Mouse (Mus musculus): ENCODE measurements around the gene Tmem186. TPM values are rescaled to one million over a fixed set of nuclear protein-coding genes. Genes with fewer than 3 reads are reported as not detected.

The Tmem186 gene
- polyA plus RNA-seq, 1 experiment from 2014 or later = 11.1 TPM

- Histone ChIP-seq H3K9ac (ENCODE audit: low read length) (no peak overlapping the region), H3K27ac (replicated peaks) (peak overlapping the region; percentile 67), H3K4me2 (replicated peaks; ENCODE audit: low read depth) (no peak overlapping the region), H3K4me3 (ENCODE audit: low read depth, low read length) (no peak overlapping the region), H3K27me3 (ENCODE audit: control insufficient read depth, insufficient read depth, low read length) (no peaks in the 10 kb centered on the region), H3K4me1 (replicated peaks; ENCODE audit: control insufficient read depth, insufficient read depth) (peaks cover 20% of the 10 kb centered on the region), H3K36me3 (ENCODE audit: control insufficient read depth, insufficient read depth, low read length) (no peaks in the 10 kb centered on the region; the same call in 1 of the 2 replicates), H3K9me3 (ENCODE audit: control insufficient read depth, low read length) (no peaks in the 10 kb centered on the region)
- ATAC-seq (ENCODE audit: low FRiP score, low TSS enrichment) (no peak; the same call in 1 of the 2 replicates), DNase-seq (ENCODE audit: low spot score) (no peak)
- TF ChIP-seq CTCF (IDR thresholded peaks at IDR 0.05; ENCODE audit: low read depth) (no peak), EP300 (optimal IDR thresholded peaks at IDR 0.05) (no peak)
- WGBS = 26% methylated on average over 2 of the region's 2 CpGs
Observed at GRCm38 (mm10) chr16:8666452-8666851, 28.9 kb upstream of the Tmem186 start.

DNA sequence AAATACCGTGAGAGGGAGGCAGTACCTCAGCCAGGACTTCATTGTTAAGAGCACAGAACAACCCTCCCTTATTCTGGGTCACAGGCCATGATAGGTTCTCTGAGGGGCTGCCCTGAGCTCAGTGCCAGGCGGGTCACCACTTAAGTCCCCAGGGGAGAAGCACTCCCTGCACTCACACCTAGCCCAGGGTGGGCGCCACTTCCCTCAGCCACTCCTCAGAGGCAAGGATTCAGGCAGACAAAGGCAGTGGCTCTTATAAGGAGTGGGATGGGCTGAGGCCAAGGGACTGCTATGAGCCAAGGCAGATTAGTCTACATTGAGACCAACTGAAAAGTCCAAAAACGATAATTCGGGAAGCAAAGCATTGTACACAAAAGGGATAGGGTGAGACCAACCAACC lies 27.9 kb upstream of the Tmem186 start:
- H3K36me3 ChIP-seq (ENCODE audit: control insufficient read depth, insufficient read depth, low read length) = no peaks in the 10 kb centered on the region; the same call in 1 of the 2 replicates
- no peaks in the 10 kb centered on the region for H3K27me3 ChIP-seq (ENCODE audit: control insufficient read depth, insufficient read depth, low read length)

DNA sequence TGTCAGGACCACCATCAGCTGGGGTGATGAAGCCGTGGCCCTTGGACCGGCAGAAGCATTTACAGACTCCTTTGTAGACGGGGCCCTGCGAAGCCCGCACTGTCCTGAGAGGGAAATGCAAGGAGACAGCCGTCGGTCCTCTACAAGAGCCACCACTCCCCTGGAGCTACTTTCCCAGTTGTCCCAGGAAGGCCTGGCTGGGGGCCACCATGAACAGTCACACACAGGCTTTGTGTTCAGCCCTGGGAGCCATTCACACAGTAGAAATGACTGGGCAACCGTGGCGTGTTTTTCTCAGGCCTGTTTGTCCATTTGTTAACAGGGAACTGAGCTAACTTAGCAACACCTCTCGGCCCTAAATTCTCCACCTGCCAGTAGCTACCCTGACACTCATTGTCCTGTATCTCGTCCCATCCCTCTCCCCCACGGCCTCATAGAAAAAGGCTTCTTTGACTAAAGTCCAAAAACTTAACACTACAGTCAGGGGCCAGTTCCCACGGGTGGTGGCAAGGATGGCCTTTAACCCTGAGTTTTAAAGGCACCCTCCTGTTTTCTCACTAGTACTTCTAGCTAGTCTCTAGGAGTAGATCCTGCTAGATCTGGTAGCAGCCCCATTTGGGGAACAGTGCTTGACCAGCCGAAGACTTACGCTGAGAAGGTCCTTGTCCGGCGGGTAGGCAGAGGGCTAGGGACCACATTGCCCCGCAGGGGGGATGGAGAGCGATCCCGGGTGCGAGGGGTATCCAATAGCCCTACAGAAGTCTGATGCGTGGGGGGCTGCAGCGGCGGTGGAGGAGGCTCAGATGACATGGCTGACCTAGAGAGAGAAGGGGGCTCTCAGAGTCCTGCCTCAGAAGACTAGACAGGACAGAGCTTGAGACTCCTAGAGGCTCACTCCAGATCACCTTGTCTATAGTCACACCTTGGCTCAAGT lies 26.4 kb upstream of the Tmem186 start:
- TF ChIP-seq CTCF (IDR thresholded peaks at IDR 0.05; ENCODE audit: low read depth) (no peak), EP300 (optimal IDR thresholded peaks at IDR 0.05) (no peak)
- peaks cover 5% of the 10 kb centered on the region for H3K36me3 ChIP-seq (ENCODE audit: control insufficient read depth, insufficient read depth, low read length)
- no peak overlapping the region for H3K4me2 ChIP-seq (replicated peaks; ENCODE audit: low read depth)
- H3K9ac ChIP-seq (ENCODE audit: low read length) = no peak overlapping the region
- H3K9me3 ChIP-seq (ENCODE audit: control insufficient read depth, low read length) = no peaks in the 10 kb centered on the region
- WGBS = 86% methylated on average over 24 of the region's 24 CpGs
- H3K27ac ChIP-seq (replicated peaks) = no peak overlapping the region
- no peak for ATAC-seq (ENCODE audit: low FRiP score, low TSS enrichment)
- no peak for DNase-seq (ENCODE audit: low spot score)
- H3K27me3 ChIP-seq (ENCODE audit: control insufficient read depth, insufficient read depth, low read length) = no peaks in the 10 kb centered on the region
- H3K4me3 ChIP-seq (ENCODE audit: low read depth, low read length) = no peak overlapping the region
- peaks cover 8% of the 10 kb centered on the region for H3K4me1 ChIP-seq (replicated peaks; ENCODE audit: control insufficient read depth, insufficient read depth)

More for the DNA sequence above, 27.9 kb upstream of the Tmem186 start:
- no peak overlapping the region for H3K4me2 ChIP-seq (replicated peaks; ENCODE audit: low read depth)
- H3K4me3 ChIP-seq (ENCODE audit: low read depth, low read length) = no peak overlapping the region
- H3K9me3 ChIP-seq (ENCODE audit: control insufficient read depth, low read length) = no peaks in the 10 kb centered on the region
- H3K4me1 ChIP-seq (replicated peaks; ENCODE audit: control insufficient read depth, insufficient read depth) = peaks cover 13% of the 10 kb centered on the region
- TF ChIP-seq CTCF (IDR thresholded peaks at IDR 0.05; ENCODE audit: low read depth) = no peak
- TF ChIP-seq EP300 (optimal IDR thresholded peaks at IDR 0.05) = no peak
- 0 out of 2 replicates have a peak overlapping the region, but pooled peaks have one; percentile 2 for H3K9ac ChIP-seq (ENCODE audit: low read length)
- WGBS = 77% methylated on average over 5 of the region's 5 CpGs
- ATAC-seq (ENCODE audit: low FRiP score, low TSS enrichment) (no peak), DNase-seq (ENCODE audit: low spot score) (no peak)
- 0 out of 2 replicates have a peak overlapping the region, but pooled peaks have one; percentile 67 for H3K27ac ChIP-seq (replicated peaks)

DNA sequence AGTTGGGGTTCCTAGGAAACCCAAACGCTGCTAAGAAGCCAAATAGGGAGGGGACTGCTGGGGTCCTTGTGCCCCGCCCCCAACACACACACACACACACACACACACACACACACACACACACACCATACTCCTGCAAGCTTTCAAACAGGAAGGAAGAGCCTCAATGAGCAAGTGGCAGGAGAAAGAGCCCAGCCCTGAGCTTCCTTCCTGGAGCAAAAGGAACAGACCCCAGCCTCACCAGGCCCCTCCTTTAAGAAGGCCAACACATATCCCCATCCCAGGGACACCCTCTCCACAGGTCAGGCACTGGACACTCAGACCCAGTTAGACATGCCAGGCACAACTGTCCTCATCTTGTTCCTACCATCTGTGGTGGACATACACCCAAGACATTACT lies 25.5 kb upstream of the Tmem186 start:
- H3K4me2 ChIP-seq (replicated peaks; ENCODE audit: low read depth) = no peak overlapping the region
- ATAC-seq (ENCODE audit: low FRiP score, low TSS enrichment) (no peak), DNase-seq (ENCODE audit: low spot score) (no peak)
- no peak overlapping the region for H3K4me3 ChIP-seq (ENCODE audit: low read depth, low read length)
- no peaks in the 10 kb centered on the region for H3K9me3 ChIP-seq (ENCODE audit: control insufficient read depth, low read length)
- H3K27me3 ChIP-seq (ENCODE audit: control insufficient read depth, insufficient read depth, low read length) = no peaks in the 10 kb centered on the region
- peaks cover 8% of the 10 kb centered on the region for H3K4me1 ChIP-seq (replicated peaks; ENCODE audit: control insufficient read depth, insufficient read depth)
- H3K9ac ChIP-seq (ENCODE audit: low read length) = no peak overlapping the region
- TF ChIP-seq EP300 (optimal IDR thresholded peaks at IDR 0.05) (no peak), CTCF (IDR thresholded peaks at IDR 0.05; ENCODE audit: low read depth) (no peak)
- 67% methylated on average over 2 of the region's 2 CpGs for WGBS
- H3K27ac ChIP-seq (replicated peaks) = no peak overlapping the region
- peaks cover 5% of the 10 kb centered on the region for H3K36me3 ChIP-seq (ENCODE audit: control insufficient read depth, insufficient read depth, low read length)

DNA sequence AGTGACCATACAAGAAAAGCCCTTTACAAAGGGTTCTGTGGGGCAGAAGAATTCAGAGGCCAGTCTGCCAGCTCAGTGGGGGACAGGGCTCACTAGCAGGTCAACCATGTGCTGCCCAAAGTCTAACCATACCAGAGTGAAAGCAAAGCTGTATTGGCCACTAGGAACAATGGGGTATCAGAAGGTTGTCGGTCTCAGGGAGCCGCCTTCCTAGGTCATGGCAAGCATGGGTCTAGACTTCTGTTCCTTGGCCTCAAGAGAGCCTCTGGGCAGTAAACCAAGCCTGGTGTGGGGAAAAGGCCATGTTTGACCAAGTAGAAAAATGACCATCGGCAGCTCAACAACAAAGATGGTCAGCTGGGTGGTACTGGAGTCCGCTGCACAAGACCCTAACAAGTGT lies 21.3 kb upstream of the Tmem186 start:
- H3K9ac ChIP-seq (ENCODE audit: low read length) = no peak overlapping the region
- no peak overlapping the region for H3K27ac ChIP-seq (replicated peaks)
- H3K36me3 ChIP-seq (ENCODE audit: control insufficient read depth, insufficient read depth, low read length) = peaks cover 17% of the 10 kb centered on the region
- TF ChIP-seq EP300 (optimal IDR thresholded peaks at IDR 0.05) = no peak
- TF ChIP-seq CTCF (IDR thresholded peaks at IDR 0.05; ENCODE audit: low read depth) = no peak
- no peak overlapping the region for H3K4me2 ChIP-seq (replicated peaks; ENCODE audit: low read depth)
- H3K4me1 ChIP-seq (replicated peaks; ENCODE audit: control insufficient read depth, insufficient read depth) = no peaks in the 10 kb centered on the region
- DNase-seq (ENCODE audit: low spot score) = no peak
- ATAC-seq (ENCODE audit: low FRiP score, low TSS enrichment) = no peak
- H3K27me3 ChIP-seq (ENCODE audit: control insufficient read depth, insufficient read depth, low read length) = no peaks in the 10 kb centered on the region
- H3K4me3 ChIP-seq (ENCODE audit: low read depth, low read length) = no peak overlapping the region
- H3K9me3 ChIP-seq (ENCODE audit: control insufficient read depth, low read length) = no peaks in the 10 kb centered on the region
- WGBS = 92% methylated on average over 4 of the region's 4 CpGs

DNA sequence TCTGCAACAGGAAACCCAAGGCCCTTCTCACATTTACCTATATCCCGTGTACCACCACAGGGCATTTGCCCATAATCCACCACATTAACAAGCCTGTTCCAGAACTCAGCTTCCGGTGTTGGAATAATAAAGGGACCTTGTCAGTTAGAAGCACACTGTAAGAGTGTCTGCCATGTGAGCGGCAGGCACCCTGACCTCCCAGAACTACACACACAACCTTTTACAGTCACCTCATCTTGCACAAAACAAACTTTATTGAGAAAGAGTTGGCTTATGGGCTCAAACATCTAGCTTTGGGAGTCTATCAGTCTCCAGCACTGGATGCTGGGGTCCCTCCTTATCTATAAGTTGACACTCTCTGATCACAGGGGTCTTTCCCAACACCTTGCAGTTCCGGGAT lies 20.8 kb upstream of the Tmem186 start:
- H3K4me1 ChIP-seq (replicated peaks; ENCODE audit: control insufficient read depth, insufficient read depth) = no peaks in the 10 kb centered on the region
- no peak overlapping the region for H3K4me2 ChIP-seq (replicated peaks; ENCODE audit: low read depth)
- no peak overlapping the region for H3K9ac ChIP-seq (ENCODE audit: low read length)
- no peaks in the 10 kb centered on the region for H3K27me3 ChIP-seq (ENCODE audit: control insufficient read depth, insufficient read depth, low read length)
- H3K36me3 ChIP-seq (ENCODE audit: control insufficient read depth, insufficient read depth, low read length) = peaks cover 17% of the 10 kb centered on the region
- 79% methylated on average over 4 of the region's 4 CpGs for WGBS
- H3K9me3 ChIP-seq (ENCODE audit: control insufficient read depth, low read length) = no peaks in the 10 kb centered on the region
- H3K4me3 ChIP-seq (ENCODE audit: low read depth, low read length) = no peak overlapping the region
- no peak overlapping the region for H3K27ac ChIP-seq (replicated peaks)
- DNase-seq (ENCODE audit: low spot score) (no peak), ATAC-seq (ENCODE audit: low FRiP score, low TSS enrichment) (no peak)
- no peak for TF ChIP-seq CTCF (IDR thresholded peaks at IDR 0.05; ENCODE audit: low read depth)
- TF ChIP-seq EP300 (optimal IDR thresholded peaks at IDR 0.05) = no peak
